Mouse (Mus musculus) E14TG2a.4 (cell line): ENCODE data around the gene Defb36.

ENCODE experiments used
- H3K27me3 ChIP-seq: 2 replicates; pipeline ENCODE4 v1.6.1; 2014; ENCODE audit warnings: low read length, control low read depth; ENCODE audit not compliant: insufficient read depth
- H3K36me3 ChIP-seq: 2 replicates; pipeline ENCODE4 v1.6.1; 2014; ENCODE audit warnings: low read length, control low read depth; ENCODE audit not compliant: insufficient read depth
- H3K4me1 ChIP-seq: replicated peaks from 2 replicates; pipeline ENCODE4 v1.6.1; 2014; ENCODE audit warnings: low read depth, low read length, control low read depth
- H3K4me3 ChIP-seq: replicated peaks from 2 replicates; pipeline ENCODE4 v1.5.1; 2014; ENCODE audit warnings: mild to moderate bottlenecking, low read length
- H3K9me3 ChIP-seq: 2 replicates; pipeline ENCODE4 v1.6.1; 2014; ENCODE audit warnings: low read length, control low read depth
- CTCF ChIP-seq: conservative IDR thresholded peaks from 2 replicates; pipeline ENCODE4 v1.5.1; 2014; ENCODE audit warnings: low read length
- NANOG ChIP-seq: IDR thresholded peaks from 2 replicates; pipeline ENCODE4 v1.6.1; 2014; ENCODE audit warnings: borderline replicate concordance, low read length, mixed read lengths
- POU5F1 ChIP-seq: IDR thresholded peaks from 2 replicates; pipeline ENCODE4 v1.6.1; 2014; ENCODE audit warnings: low read length, borderline replicate concordance

Defb36 gene

DNA sequence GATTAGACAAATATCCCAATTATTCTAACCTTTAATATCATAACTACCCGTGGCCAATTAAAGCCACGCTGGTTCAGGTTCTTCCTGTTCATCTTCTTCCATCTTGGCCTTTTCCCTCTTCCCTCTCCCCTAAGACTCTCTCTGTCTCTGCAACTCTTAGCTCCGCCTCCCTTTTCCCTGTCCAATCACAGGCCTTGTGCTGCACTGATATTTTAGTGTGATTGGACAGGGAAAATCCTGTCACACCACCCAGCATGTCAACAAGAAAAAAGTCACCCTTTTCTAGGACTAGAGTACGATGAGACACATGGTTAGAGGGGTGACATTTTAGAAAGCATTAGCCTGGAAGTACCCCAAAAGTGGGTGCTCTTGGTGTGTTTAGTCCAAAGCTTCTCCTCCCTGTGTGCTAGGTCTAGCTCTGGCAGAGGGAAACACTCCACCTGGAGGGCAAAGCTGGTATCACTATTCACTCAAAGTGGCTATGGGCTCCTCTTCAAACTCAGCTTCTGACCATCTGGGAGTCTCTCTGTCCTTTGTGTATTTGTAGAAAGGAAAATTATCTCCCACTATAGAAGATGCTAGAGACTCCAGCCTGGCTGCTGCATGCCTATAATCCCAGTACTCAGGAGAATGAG lies 17.1 kb upstream of the Defb36 start:
- no peak for TF ChIP-seq POU5F1
- TF ChIP-seq CTCF, result peak; percentile 49
- Histone ChIP-seq H3K9me3 (no peaks in the 10 kb centered on the region), H3K4me1 (no peaks in the 10 kb centered on the region), H3K36me3 (no peaks in the 10 kb centered on the region), H3K4me3 (no peak overlapping the region), H3K27me3 (no peaks in the 10 kb centered on the region)

DNA sequence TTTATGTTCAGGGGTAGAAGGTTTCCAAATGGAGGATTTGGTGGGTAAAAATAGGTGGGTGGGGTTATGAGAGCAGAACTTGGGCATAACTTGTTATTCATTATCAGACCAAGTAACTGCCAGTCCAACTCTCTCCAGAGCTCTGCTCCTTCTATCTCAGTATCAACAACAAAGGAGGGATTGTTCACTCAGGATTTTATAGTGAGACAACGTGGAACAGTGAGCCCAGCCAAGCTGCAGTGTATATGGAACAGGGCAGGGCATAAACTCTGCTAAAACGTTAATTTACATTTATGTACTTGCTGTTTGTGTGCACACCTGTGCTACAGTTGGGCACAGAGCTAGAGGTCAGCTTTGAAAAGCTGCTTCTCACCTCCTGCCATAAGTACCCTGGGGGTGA lies 15.7 kb upstream of the Defb36 start:
- no peaks in the 10 kb centered on the region for H3K36me3 ChIP-seq
- no peak overlapping the region for H3K4me3 ChIP-seq
- H3K27me3 ChIP-seq, result no peaks in the 10 kb centered on the region
- TF ChIP-seq CTCF (no peak), NANOG (no peak), POU5F1 (no peak)
- H3K4me1 ChIP-seq, result no peaks in the 10 kb centered on the region
- no peaks in the 10 kb centered on the region for H3K9me3 ChIP-seq

DNA sequence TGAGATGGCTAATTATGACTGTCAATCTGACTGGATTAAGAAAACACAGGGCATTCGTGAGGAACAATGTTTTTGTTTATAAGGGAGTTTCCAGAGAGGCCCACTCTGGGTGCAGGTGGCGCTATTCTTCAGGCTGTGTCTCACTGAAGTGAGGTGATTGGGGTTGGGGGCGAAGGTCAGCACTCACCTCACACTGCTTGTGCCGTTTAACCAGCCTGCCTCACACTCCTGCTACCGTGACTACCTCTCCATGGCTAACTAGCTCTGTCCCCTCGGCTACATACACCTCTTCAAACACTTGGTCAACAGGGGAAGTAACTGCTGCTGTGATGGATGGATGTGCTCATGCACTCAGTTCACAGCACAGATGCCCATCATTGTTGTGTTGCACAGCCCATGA lies 15.1 kb upstream of the Defb36 start:
- no peaks in the 10 kb centered on the region for H3K4me1 ChIP-seq
- no peaks in the 10 kb centered on the region for H3K27me3 ChIP-seq
- no peak overlapping the region for H3K4me3 ChIP-seq
- TF ChIP-seq CTCF, result no peak
- no peak for TF ChIP-seq POU5F1
- TF ChIP-seq NANOG, result no peak
- H3K36me3 ChIP-seq, result no peaks in the 10 kb centered on the region
- no peaks in the 10 kb centered on the region for H3K9me3 ChIP-seq

DNA sequence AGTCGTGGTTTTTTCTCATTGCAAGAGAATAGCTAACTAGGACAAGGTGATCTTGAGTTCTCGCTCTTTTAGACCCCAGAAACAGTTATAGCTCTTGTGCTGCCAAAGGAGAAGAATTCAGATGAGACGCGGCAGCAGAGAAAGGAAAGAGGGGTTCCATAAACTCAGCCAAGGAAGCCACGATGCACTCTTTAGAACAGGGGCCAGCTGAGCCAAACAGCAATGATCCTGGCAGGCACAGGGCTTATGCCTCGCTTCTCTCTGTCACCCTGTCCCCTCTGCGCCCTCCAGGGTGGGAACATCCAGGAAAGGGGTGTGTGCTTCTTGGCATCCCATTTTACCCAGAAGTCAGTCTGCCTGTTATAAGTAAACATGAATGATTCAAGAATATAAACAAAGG lies 4.8 kb upstream of the Defb36 start, which contains the start of gene Defb45:
Defb45 (minus strand) TSS at position 101 of the 400 bp plus-strand sequence.
- Histone ChIP-seq H3K36me3 (no peaks in the 10 kb centered on the region), H3K4me1 (peaks cover 4% of the 10 kb centered on the region; the same call in 1 of the 2 replicates), H3K9me3 (no peaks in the 10 kb centered on the region), H3K27me3 (no peaks in the 10 kb centered on the region; the same call in 1 of the 2 replicates), H3K4me3 (no peak within 1 kb of the TSS)
- TF ChIP-seq CTCF, result no peak
- no peak for TF ChIP-seq POU5F1
- TF ChIP-seq NANOG, result no peak

DNA sequence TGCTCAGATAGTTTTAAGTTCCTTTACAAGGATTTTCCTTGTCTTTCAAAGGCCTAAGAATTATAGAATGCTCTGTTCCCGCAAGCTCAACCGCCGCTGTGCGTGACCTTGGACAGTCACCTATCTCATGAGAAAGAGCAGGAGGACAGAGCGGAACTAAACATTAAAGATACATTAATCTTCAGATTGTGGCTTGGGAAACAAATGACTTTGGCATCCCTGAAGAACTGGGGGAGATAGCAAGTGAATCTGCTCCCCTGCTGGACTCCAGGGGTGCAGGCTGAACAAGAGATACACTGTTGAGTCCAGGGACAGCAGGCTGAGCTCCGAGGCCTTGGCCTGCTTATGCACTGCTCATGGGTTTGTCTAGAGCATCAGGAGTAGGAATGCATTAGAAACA lies 4.1 kb upstream of the Defb36 start:
- peaks cover 9% of the 10 kb centered on the region; the same call in 1 of the 2 replicates for H3K4me1 ChIP-seq
- TF ChIP-seq NANOG (no peak), CTCF (no peak), POU5F1 (no peak)
- H3K36me3 ChIP-seq, result no peaks in the 10 kb centered on the region
- no peak overlapping the region for H3K4me3 ChIP-seq
- H3K27me3 ChIP-seq, result peaks cover 5% of the 10 kb centered on the region
- H3K9me3 ChIP-seq, result no peaks in the 10 kb centered on the region

DNA sequence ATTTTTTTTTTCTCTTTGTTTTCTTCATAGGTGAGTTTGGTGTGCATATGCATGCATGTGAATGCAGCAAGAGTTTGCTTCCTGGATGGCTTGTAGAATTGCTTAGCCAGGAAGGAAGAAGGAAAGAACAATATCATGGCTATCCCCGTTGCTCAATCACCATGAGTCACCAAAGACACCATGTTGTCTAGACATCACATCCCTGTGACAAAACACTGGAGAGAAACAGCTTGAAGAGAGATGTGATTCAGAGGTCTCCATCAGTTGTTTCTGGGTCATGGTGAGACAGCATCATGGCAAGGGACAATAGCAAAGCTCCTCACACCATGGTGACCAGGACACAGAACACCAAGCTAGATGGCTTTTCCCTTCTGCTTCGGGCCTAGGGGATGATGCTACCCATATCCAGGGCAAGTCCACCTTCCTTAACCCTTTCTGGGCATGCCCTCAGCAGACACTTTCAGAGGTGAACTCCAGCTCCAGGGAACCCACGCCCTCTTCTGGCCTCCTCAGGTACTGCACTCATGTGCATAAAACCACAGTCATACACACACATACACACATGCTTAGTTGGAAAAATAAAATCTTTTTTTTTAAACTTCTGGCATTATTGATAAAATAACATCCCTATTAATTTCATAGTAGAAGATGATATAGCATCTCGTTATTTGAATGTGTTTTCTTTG lies 2.7 kb upstream of the Defb36 start:
- Histone ChIP-seq H3K4me1 (peaks cover 9% of the 10 kb centered on the region; the same call in 1 of the 2 replicates), H3K27me3 (peaks cover 10% of the 10 kb centered on the region), H3K36me3 (no peaks in the 10 kb centered on the region), H3K9me3 (no peaks in the 10 kb centered on the region), H3K4me3 (no peak overlapping the region)
- peak; percentile 74 for TF ChIP-seq CTCF
- no peak for TF ChIP-seq POU5F1

DNA sequence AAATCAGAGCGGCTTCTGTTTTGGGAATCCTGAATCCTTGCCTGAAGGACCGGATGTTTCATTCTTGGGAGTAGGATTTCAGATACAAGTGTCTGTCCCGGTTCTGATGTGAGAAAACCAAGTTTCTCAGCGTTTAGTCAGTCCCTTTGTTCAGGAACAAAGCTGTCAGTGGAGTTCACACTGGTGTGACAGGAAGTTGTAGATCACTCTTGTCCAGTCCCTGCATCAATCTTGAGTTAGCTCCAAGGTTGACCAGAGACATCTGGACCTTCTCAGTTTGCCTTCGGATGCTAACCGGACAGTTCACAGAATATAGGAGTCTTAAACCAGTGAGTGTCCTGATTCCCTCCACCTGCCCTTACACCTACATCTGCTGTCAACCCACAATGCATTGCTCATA lies 3.6 kb downstream of the Defb36 start:
- no peaks in the 10 kb centered on the region for H3K36me3 ChIP-seq
- TF ChIP-seq POU5F1, result no peak
- TF ChIP-seq NANOG, result no peak
- no peak for TF ChIP-seq CTCF
- H3K27me3 ChIP-seq, result peaks cover 12% of the 10 kb centered on the region
- no peak overlapping the region for H3K4me3 ChIP-seq
- peaks cover 21% of the 10 kb centered on the region for H3K4me1 ChIP-seq
- no peaks in the 10 kb centered on the region for H3K9me3 ChIP-seq

DNA sequence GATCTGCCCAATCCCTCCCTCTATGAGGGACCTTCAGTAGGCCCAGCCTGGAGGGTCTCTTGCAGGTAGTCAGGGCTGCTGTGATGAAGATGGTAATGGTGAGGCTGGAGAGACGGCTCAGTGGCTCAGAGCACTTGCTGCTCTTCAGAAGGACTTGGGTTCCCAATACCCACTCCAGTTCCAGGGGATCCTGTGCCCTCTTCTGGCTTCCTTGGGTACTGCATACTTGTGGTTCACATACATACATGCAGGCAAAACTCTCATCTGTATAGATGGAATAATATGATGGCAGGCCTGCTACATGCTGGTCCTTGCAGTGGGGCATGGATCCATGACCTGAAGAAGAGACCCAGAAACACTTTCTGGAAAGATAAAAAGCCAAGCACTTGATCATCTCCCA lies 4.6 kb downstream of the Defb36 start:
- Histone ChIP-seq H3K9me3 (no peaks in the 10 kb centered on the region), H3K36me3 (no peaks in the 10 kb centered on the region), H3K4me3 (no peak overlapping the region), H3K4me1 (peaks cover 25% of the 10 kb centered on the region), H3K27me3 (peaks cover 12% of the 10 kb centered on the region)
- TF ChIP-seq POU5F1, result no peak
- peak; percentile 70 for TF ChIP-seq CTCF

DNA sequence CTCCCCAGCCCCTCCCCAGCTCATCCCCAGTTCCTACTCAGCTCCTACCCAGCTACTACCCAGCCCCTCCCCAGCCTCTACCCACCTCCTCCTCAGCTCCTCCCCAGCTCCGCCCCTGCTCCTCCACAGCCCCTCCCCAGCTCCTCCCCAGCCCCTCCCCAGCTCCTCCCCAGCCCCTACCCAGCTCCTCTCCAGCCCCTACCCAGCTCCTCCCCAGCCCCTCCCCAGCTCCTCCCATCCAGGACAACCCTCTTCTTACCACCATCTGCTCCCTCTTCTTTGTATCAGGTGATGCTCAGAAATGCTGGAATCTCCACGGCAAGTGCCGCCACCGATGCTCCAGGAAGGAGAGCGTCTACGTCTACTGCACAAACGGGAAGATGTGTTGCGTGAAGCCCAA lies 8.1 kb downstream of the Defb36 start:
- no peaks in the 10 kb centered on the region for H3K36me3 ChIP-seq
- TF ChIP-seq NANOG (no peak), CTCF (no peak), POU5F1 (no peak)
- H3K4me3 ChIP-seq, result no peak overlapping the region
- H3K27me3 ChIP-seq, result no peaks in the 10 kb centered on the region
- H3K9me3 ChIP-seq, result no peaks in the 10 kb centered on the region
- H3K4me1 ChIP-seq, result peaks cover 17% of the 10 kb centered on the region
